Mouse (Mus musculus) neural tube, embryonic 15.5 days (tissue): ENCODE data around the gene Rbm28. TPM values are rescaled to one million over a fixed set of nuclear protein-coding genes. Genes with fewer than 3 reads are reported as not detected.

ENCODE experiments used
- ATAC-seq: fragments of 200-750 bp; cut with Nextera tagmentation; 2 replicates; pipeline ENCODE4 v1.8.0; 2017; ENCODE audit warnings: mild to moderate bottlenecking, moderate TSS enrichment, moderate library complexity; ENCODE audit not compliant: low FRiP score
- H3K27ac ChIP-seq: fragments of 300-500 bp; sonication (generic); replicated peaks from 2 replicates; pipeline ENCODE4 v1.5.1; 2015; ENCODE audit warnings: mild to moderate bottlenecking, inconsistent platforms
- H3K27me3 ChIP-seq: fragments of 300-500 bp; sonication (generic); replicated peaks from 2 replicates; pipeline ENCODE4 v1.6.1; 2015; ENCODE audit warnings: inconsistent platforms
- H3K36me3 ChIP-seq: fragments of 300-500 bp; sonication (generic); 2 replicates; pipeline ENCODE4 v1.6.1; 2015; ENCODE audit warnings: inconsistent platforms
- H3K4me1 ChIP-seq: fragments of 300-500 bp; sonication (generic); 2 replicates; pipeline ENCODE4 v1.6.1; 2015; ENCODE audit warnings: inconsistent platforms
- H3K4me2 ChIP-seq: fragments of 300-500 bp; sonication (generic); 2 replicates; pipeline ENCODE4 v1.6.1; 2015; ENCODE audit warnings: inconsistent platforms, mild to moderate bottlenecking, moderate library complexity
- H3K4me3 ChIP-seq: fragments of 300-500 bp; sonication (generic); replicated peaks from 2 replicates; pipeline ENCODE4 v1.5.1; 2015; ENCODE audit warnings: mild to moderate bottlenecking, inconsistent platforms
- H3K9ac ChIP-seq: fragments of 300-500 bp; sonication (generic); replicated peaks from 2 replicates; pipeline ENCODE4 v1.6.1; 2015; ENCODE audit warnings: mild to moderate bottlenecking, inconsistent platforms
- H3K9me3 ChIP-seq: fragments of 300-500 bp; sonication (generic); replicated peaks from 2 replicates; pipeline ENCODE4 v1.6.1; 2016; ENCODE audit warnings: inconsistent platforms
- WGBS: fragments of 180-500 bp; shearing (Covaris S2); methylation state at CpG from one replicate; pipeline ENCODE4 v1.1.7; 2015; ENCODE audit warnings: mixed read lengths; 5-methylcytosine and 5-hydroxymethylcytosine counted together
- microRNA-seq: library from miRNA; unstranded; fragments of <30 nt; microRNA quantifications from one replicate; pipeline ENCODE4, GENCODE M21; 2017
- polyA plus RNA-seq: library from polyadenylated mRNA; unstranded; fragments of >200 nt; fragmentation: Nextera tagmentation; extraction: Ambion mirVana; gene quantifications from 2 replicates; pipeline ENCODE4 v1.2.1, GENCODE M21; 2015

Gene Rbm28
- polyA plus RNA-seq, 1 experiment from 2014 or later = 38.2 TPM

GRCm38 (mm10) chr6:29092904-29093303, 71.9 kb downstream of the Rbm28 start:
- no peaks in the 10 kb centered on the region for H3K27me3 ChIP-seq

DNA sequence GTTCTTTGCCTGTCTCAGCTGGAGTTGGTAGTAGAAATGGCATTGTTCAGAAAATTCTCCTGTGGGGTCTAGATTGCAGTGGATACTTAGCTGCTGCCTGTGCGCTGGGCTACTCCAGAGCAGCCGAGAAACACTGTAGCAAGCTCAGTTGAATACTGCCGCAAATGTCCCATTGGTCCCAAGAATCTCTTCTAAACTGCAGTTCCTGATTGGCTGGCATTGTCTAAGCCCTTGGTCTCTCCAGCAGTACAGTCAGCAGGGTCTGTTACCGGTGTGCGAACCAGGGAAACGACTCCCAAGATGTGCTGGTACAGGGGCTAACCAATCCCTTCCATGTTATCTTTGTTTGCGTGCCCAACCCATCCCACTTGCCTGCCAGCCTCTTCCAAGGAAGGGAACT, 72.6 kb downstream of the Rbm28 start:
- no peak overlapping the region for H3K27ac ChIP-seq

More at GRCm38 (mm10) chr6:29092904-29093303, 71.9 kb downstream of the Rbm28 start:
- H3K27ac ChIP-seq = no peak overlapping the region
- WGBS = 60% methylated on average over 11 of the region's 11 CpGs
- 0 out of 2 replicates have a peak, but pooled peaks cover 7% of the 10 kb centered on the region for H3K9me3 ChIP-seq
- no peaks in the 10 kb centered on the region for H3K36me3 ChIP-seq
- ATAC-seq = no peak
- H3K9ac ChIP-seq = no peak overlapping the region
- H3K4me3 ChIP-seq = no peak overlapping the region
- H3K4me2 ChIP-seq = no peak overlapping the region
- H3K4me1 ChIP-seq = no peaks in the 10 kb centered on the region

GRCm38 (mm10) chr6:29087921-29088709, 76.7 kb downstream of the Rbm28 start:
- no peak overlapping the region for H3K4me3 ChIP-seq
- no peak overlapping the region for H3K27ac ChIP-seq
- 0 out of 2 replicates have a peak, but pooled peaks cover 4% of the 10 kb centered on the region for H3K9me3 ChIP-seq
- no peak for ATAC-seq
- H3K4me1 ChIP-seq = no peaks in the 10 kb centered on the region
- no peaks in the 10 kb centered on the region for H3K27me3 ChIP-seq
- no peak overlapping the region for H3K9ac ChIP-seq
- 72% methylated on average over 7 of the region's 7 CpGs for WGBS
- no peak overlapping the region for H3K4me2 ChIP-seq
- no peaks in the 10 kb centered on the region for H3K36me3 ChIP-seq

More for the DNA sequence above, 72.6 kb downstream of the Rbm28 start:
- H3K4me2 ChIP-seq = no peak overlapping the region
- H3K9ac ChIP-seq = no peak overlapping the region
- H3K27me3 ChIP-seq = no peaks in the 10 kb centered on the region
- no peaks in the 10 kb centered on the region for H3K36me3 ChIP-seq
- H3K4me3 ChIP-seq = no peak overlapping the region
- 0 out of 2 replicates have a peak, but pooled peaks cover 7% of the 10 kb centered on the region for H3K9me3 ChIP-seq
- WGBS = 84% methylated on average over 7 of the region's 7 CpGs
- no peaks in the 10 kb centered on the region for H3K4me1 ChIP-seq
- ATAC-seq = no peak

GRCm38 (mm10) chr6:29084401-29084800, 80.4 kb downstream of the Rbm28 start:
- H3K9me3 ChIP-seq = no peaks in the 10 kb centered on the region
- ATAC-seq = no peak
- no peak overlapping the region for H3K4me2 ChIP-seq
- 78% methylated on average over 7 of the region's 7 CpGs for WGBS
- no peaks in the 10 kb centered on the region for H3K27me3 ChIP-seq
- no peak overlapping the region for H3K9ac ChIP-seq
- peaks cover 4% of the 10 kb centered on the region; the same call in 1 of the 2 replicates for H3K4me1 ChIP-seq
- no peaks in the 10 kb centered on the region for H3K36me3 ChIP-seq
- H3K4me3 ChIP-seq = no peak overlapping the region
- H3K27ac ChIP-seq = no peak overlapping the region

GRCm38 (mm10) chr6:29082776-29083354, 81.9 kb downstream of the Rbm28 start:
- H3K9me3 ChIP-seq = no peaks in the 10 kb centered on the region
- H3K9ac ChIP-seq = no peak overlapping the region
- H3K4me1 ChIP-seq = peaks cover 5% of the 10 kb centered on the region; the same call in 1 of the 2 replicates
- no peak overlapping the region for H3K27ac ChIP-seq
- WGBS = 47% methylated on average over 9 of the region's 9 CpGs
- H3K27me3 ChIP-seq = no peaks in the 10 kb centered on the region
- H3K4me2 ChIP-seq = no peak overlapping the region
- H3K36me3 ChIP-seq = no peaks in the 10 kb centered on the region
- H3K4me3 ChIP-seq = no peak overlapping the region
- no peak for ATAC-seq

DNA sequence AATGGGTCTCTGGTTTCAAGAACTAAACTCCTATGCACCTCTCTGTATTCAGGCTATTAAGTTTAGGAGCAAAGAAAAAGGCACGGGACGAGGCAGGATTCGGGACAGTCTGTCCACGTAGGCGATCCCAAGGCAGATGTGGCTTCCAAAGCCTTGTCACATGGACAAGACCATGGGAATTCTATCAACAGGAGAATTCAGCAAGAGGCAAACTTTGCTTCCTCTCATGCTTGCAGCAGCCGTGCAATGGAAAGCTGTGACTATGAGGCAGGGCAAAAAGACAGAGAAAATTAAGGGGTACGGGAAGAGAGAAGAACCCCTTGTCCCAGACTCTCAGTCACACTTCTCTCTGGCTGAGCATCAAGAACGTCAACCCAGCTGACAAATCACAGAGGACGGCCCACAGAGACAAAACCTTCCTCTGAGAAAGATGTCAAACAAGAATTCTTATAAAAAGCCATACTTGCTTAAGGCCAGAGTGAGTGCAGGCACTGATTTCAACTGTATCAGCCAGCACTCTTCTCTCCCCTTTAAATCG, 82.9 kb downstream of the Rbm28 start:
- Histone ChIP-seq H3K9me3 (no peaks in the 10 kb centered on the region), H3K36me3 (no peaks in the 10 kb centered on the region), H3K9ac (no peak overlapping the region), H3K27me3 (no peaks in the 10 kb centered on the region), H3K4me3 (no peak overlapping the region), H3K4me1 (peaks cover 5% of the 10 kb centered on the region; the same call in 1 of the 2 replicates), H3K4me2 (no peak overlapping the region), H3K27ac (no peak overlapping the region)
- no peak for ATAC-seq
- WGBS = 79% methylated on average over 10 of the region's 10 CpGs

DNA sequence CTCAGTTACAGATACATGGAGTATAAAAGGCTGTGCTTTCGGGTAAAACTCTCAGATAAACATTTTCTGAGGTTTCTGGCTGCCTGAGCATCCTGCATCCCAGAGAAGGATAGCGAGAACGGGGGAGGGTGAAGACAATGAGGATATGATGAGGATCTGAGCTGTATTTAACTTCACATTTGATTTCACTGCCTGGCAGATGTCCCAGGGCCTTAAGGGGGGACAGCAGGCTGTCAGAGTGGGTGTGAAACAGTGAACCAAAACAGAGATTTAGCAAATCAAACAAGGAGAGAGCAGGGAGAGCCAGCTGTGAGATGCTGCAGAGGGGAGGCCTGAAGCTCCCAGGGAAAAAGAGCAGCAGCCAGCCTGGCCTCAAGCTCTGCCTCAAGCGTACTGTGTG, 85.5 kb downstream of the Rbm28 start:
- H3K9ac ChIP-seq = no peak overlapping the region
- H3K9me3 ChIP-seq = no peaks in the 10 kb centered on the region
- no peak overlapping the region for H3K27ac ChIP-seq
- peaks cover 5% of the 10 kb centered on the region; the same call in 1 of the 2 replicates for H3K4me1 ChIP-seq
- no peak overlapping the region for H3K4me3 ChIP-seq
- WGBS = 56% methylated on average over 4 of the region's 4 CpGs
- 0 out of 2 replicates have a peak, but pooled peaks have one; percentile 42 for ATAC-seq
- no peaks in the 10 kb centered on the region for H3K27me3 ChIP-seq
- H3K4me2 ChIP-seq = no peak overlapping the region
- H3K36me3 ChIP-seq = no peaks in the 10 kb centered on the region

GRCm38 (mm10) chr6:29074133-29074469, 90.7 kb downstream of the Rbm28 start:
- ATAC-seq = no peak
- Histone ChIP-seq H3K27me3 (no peaks in the 10 kb centered on the region), H3K36me3 (no peaks in the 10 kb centered on the region), H3K9ac (no peak overlapping the region), H3K4me3 (no peak overlapping the region), H3K4me2 (no peak overlapping the region), H3K4me1 (no peaks in the 10 kb centered on the region), H3K9me3 (no peaks in the 10 kb centered on the region), H3K27ac (no peak overlapping the region)

Small RNA genes lying within 50 kb of the gene (microRNA-seq; reads per million reads assigned to microRNA genes)
- not detected for gene Gm24303

Other genes with a start within 250 kb of the Rbm28 start
- not detected in 2 replicates for gene Lep, start 104.8 kb downstream of the Rbm28 start, polyA plus RNA-seq
- 12.6 and 13.9 TPM in 2 replicates for gene Prrt4, start 14.6 kb upstream of the Rbm28 start, polyA plus RNA-seq
- 84.1 and 84.2 TPM in 2 replicates for gene Impdh1, start 51.4 kb upstream of the Rbm28 start, polyA plus RNA-seq
- 28.4 and 29.0 TPM in 2 replicates for gene Hilpda, start 107.5 kb upstream of the Rbm28 start, polyA plus RNA-seq
- gene Fam71f2, start 114.6 kb upstream of the Rbm28 start, polyA plus RNA-seq = 0.26 and 0.46 TPM in 2 replicates
- 0.20 TPM in 1 of 2 replicates, not detected in the other for gene Fam71f1, start 154.1 kb upstream of the Rbm28 start, polyA plus RNA-seq
- 158 and 182 TPM in 2 replicates for gene Calu, start 183.1 kb upstream of the Rbm28 start, polyA plus RNA-seq
- 0.22 and 0.61 TPM in 2 replicates for gene Opn1sw, start 223.5 kb upstream of the Rbm28 start, polyA plus RNA-seq
- gene Ccdc136, start 231.3 kb upstream of the Rbm28 start, polyA plus RNA-seq = 49.2 and 53.6 TPM in 2 replicates